Mouse (Mus musculus) layer of hippocampus, postnatal 10 days (tissue): ENCODE data around the gene Rpl22. TPM values are rescaled to one million over a fixed set of nuclear protein-coding genes. Genes with fewer than 3 reads are reported as not detected.

Source experiments
- total RNA-seq, 2 experiments: library from RNA; stranded (reverse); gene quantifications; 2 replicates each; pipeline ENCODE4 v1.2.3; 2021

The Rpl22 gene
- total RNA-seq, 2 experiments from 2014 or later: 283 to 319 TPM

Other genes with a start within 250 kb of the Rpl22 start
- gene Tnfrsf25, start 209.8 kb upstream of the Rpl22 start, total RNA-seq: 10 to 100 TPM; 14.0 to 15.1 TPM
- gene Espn, start 173.4 kb upstream of the Rpl22 start, total RNA-seq: under 1 TPM; 0.62 to 0.78 TPM
- not detected for gene Hes2, start 166.9 kb upstream of the Rpl22 start, total RNA-seq
- 100 to 1,000 TPM; 426 to 431 TPM for gene Acot7, start 147.6 kb upstream of the Rpl22 start, total RNA-seq
- gene Gpr153, start 51.5 kb upstream of the Rpl22 start, total RNA-seq: 10 to 100 TPM; 21.4 to 23.1 TPM
- not detected for gene Hes3, start 34.1 kb upstream of the Rpl22 start, total RNA-seq
- 10 to 100 TPM; 27.9 to 33.9 TPM for gene Icmt, start 28.5 kb upstream of the Rpl22 start, total RNA-seq
- gene Rnf207, start 6.7 kb upstream of the Rpl22 start, total RNA-seq: 1 to 10 TPM; 3.1 to 4.0 TPM
- 100 to 1,000 TPM; 189 to 192 TPM for gene Chd5, start 12.9 kb downstream of the Rpl22 start, total RNA-seq
- 10 to 100 TPM; 21.3 to 22.4 TPM for gene Nphp4, start 151.0 kb downstream of the Rpl22 start, total RNA-seq
- 100 to 1,000 TPM; 233 to 258 TPM for gene Kcnab2, start 152.1 kb downstream of the Rpl22 start, total RNA-seq